Mouse (Mus musculus): ENCODE measurements around the gene Agpat1.

Gene Agpat1

GRCm38 (mm10) chr17:34606186-34607039, 2.4 kb downstream of the Agpat1 start:
- DNase-seq: peak in 1 of 2 experiments; percentile 56

DNA sequence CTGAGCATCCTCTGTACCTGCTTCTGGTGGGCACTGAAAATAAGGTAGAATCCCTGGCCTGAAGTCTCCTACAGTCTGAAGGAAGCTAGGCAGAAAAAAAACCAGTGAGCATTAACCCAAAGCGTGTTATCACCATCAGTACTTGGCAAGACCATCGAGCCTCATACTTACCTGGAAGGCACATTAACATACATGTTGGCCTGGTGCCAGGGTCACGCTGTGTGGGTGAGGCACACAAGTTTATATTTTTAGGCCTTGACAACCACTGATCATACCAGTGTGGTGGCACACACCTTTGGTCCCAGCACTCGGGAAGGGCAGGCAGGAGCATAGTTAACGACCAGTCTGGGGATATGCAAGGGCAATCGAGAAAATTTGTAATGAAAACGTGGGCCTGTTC, 3.9 kb downstream of the Agpat1 start:
- DNase-seq: no peak

- DNase-seq: no peak
These were observed 7.0 kb downstream of the Agpat1 start for GRCm38 (mm10) chr17:34611050-34611449.

DNA sequence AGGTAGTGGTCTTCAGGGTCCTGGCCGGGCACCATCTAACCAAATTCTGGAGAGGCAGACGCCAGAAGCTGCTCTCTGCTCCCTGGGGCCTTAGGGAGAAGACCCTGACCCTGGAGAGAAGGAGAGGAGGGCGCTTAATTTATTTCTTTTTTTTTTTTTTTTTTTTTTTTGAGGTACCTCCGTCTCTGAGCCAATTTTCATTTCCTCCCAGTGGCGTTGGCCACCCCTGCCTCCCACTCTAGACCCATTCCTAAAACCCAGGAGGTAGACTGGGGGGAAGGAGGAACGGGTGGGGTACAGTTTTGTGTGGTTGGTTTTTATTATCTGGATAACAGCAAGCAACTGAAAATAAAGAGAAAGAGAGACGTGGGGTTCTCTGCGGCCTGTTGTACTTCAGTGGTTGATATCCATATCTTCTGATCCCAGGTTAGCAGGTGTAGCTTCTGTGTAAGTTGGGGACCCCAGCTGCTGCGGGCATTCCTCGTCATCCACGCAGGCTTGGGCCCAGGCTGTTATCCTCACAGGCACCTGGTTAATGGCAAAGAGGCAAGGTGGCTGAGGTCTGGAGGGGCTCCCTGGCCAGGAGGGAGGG, 9.1 kb downstream of the Agpat1 start:
- no peak for DNase-seq

DNA sequence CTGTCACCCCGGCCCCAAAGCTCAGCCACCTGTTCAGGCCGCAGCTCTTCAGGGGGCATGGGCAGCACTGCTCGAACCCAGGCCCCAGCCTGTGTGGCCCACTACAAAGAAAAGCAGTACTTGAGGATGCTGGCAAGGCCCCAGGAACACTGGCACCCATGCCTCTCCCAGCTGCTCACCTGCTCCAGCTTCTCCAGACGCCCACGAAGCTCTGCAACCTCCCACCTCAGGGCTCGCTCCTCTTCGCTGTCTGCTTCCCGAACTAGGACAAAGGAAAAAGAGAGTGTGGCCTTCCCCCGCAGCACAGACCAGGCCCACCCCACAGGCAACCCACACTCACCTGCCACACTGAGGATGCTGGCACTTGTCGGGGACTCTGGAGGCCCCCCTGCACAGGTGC, 9.8 kb downstream of the Agpat1 start:
- DNase-seq: no peak

DNA sequence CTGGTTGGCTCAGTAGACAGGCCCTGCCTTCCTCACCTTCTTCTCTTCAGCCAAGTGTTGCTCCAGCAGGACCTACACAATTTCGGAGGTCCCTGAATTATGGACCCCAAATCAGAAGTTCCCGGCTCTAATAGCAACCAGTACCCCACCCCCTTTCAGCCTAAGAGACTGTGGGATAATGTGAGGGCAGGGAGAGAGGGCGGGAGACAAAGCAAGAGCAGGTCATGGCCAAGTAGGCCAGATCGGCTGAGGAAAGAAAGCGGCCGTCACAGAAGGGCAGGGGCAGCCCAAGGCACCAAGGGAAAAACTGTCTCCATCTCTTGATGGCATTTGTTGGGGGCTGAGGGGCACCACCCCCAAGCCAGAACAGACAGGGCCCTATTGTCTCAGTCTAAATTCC, 11.8 kb downstream of the Agpat1 start, which contains the start of gene Egfl8:
TSS of gene Egfl8 (minus strand) at position 101 of the 400 bp plus-strand sequence.
- no peak for DNase-seq

GRCm38 (mm10) chr17:34618999-34619398, 14.9 kb downstream of the Agpat1 start:
- DNase-seq: peak; percentile 57 to 73

GRCm38 (mm10) chr17:34621006-34621405, 16.9 kb downstream of the Agpat1 start:
- no peak for DNase-seq

- DNase-seq: no peak
These were observed 19.1 kb downstream of the Agpat1 start for GRCm38 (mm10) chr17:34623161-34623560.

- no peak for DNase-seq
These were observed 20.9 kb downstream of the Agpat1 start for GRCm38 (mm10) chr17:34624981-34625380.

DNA sequence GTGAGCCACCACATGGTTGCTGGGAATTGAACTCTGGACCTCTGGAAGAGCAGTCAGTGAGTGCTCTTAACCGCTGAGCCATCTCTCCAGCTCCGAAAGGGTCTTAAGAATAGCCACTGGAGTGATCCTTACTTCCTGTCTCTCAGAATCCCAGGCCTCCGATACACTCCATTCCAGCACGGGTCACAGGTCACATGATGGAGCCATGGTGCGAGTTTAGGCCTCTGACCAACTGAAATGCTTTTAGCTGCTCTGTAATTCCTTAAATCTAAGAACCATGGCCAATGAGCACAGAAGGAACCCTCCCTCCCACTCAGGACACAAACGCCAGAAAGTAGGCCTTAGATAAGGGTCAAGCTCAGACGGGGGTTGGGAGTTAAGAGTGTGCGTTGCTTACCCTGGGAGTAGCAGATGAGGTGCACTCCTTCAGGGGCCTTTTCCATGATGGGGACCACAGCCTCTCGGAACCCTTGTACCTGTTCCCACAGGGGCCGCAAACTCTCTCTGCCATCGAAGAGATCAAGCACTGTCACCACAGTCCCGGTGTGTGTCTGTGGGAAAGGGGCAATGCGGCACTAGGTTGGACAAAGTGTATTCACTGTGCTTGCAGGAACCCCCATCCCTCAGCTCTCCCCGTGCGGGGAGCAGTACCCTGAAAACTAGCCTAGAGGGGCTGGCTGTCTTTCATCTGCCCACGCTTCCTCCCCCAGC, 22.2 kb downstream of the Agpat1 start:
- peak in 1 of 2 experiments; percentile 46 for DNase-seq

DNA sequence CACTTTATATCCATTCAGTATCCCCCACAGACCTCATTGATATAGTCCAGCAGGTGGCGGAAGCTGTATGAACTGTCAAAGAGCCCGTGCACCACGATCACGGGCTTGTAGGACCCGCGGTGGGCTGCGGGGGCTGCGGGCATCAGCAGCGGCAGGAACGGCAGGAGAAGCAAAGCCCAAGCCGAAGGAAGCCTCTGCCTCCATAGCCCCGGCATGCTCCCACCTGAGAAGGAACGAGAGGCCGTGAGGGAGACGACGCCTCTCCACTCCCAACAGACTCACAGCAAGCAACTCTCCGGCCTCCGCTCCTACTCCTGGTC, 22.7 kb downstream of the Agpat1 start:
- DNase-seq: peak in 1 of 2 experiments; percentile 54

- peak; percentile 65 to 77 for DNase-seq
These were observed 23.3 kb downstream of the Agpat1 start for GRCm38 (mm10) chr17:34627093-34627942.

DNA sequence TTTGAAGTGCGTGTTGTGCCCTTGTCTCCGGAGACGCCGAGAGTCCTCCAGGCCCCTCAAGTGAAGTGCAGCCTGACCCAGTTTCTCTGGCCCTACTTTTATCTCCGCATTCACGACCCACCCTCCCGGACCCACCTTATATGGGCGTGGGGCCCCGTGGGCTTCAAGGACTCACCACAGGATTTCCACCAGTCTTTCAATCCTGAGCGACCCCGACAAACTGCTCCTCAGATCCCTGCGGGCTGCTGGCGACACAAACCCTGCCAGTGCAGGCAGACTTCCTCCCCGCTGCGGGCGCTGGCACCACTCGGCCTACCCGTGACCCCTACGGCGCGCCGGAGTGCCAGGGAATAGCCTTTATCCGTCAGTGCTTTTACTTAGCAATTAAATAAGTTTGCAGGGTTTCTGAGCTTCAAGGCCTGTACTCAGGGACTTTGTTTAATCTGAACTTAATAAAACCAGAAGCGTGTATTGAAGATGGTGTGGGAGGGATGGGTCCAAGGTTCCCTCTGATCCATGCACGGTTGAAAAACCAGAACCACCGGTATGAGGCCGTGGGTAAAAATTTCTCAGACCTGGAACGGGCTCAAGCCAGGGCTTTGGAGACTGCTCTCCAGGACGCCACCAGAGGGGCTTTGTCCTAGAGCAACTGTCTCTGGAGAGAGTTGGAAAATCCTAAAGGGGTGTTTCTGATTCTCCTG, 24.0 kb downstream of the Agpat1 start, which contains the start of gene Ppt2:
TSS of gene Ppt2 (minus strand) at position 568 of the 701 bp plus-strand sequence.
- DNase-seq: peak; percentile 59 to 66

DNA sequence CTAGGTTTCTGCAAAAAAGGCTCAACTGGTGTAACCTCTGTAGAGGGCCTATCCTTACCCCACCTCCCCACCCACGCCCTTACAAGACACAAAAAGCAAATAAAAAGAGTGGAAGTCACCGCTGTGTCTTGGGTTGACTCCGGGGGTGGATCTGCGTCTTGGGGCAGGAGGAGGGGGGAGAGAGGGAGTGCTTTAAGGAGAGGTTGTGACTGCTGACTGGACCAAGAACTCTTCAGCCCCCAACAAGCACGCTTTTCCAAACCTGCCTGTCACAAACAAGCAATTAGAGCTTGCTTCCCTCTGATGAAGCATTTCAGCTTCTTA, 24.5 kb downstream of the Agpat1 start:
- peak in 1 of 2 experiments; percentile 55 for DNase-seq

DNA sequence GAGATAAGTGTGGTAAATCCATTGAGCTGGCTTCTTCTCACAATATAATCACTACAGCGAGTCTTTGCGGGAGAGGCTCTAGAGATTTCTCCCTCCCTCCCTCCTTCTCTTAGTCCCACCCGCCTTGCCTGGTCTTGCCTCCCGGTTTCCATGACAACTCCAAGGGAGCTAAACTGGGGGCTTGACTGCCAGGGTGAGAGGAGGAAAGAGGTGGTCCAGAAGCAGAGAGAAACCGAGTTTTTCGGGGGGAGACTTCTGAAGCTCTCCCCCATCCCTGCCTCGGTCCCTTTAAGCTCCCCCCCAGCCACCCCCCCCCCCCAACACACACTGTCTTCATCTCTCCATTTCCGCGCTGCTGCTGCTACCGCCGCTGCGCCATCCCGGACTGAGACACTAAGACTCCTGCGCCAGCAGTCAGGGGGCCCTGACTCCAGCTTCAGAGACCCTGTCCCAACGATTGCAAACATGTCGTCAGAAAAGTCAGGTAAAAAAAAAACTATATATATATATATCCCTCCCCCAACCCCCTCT, 25.2 kb downstream of the Agpat1 start, which contains the start of gene Prrt1:
TSS of gene Prrt1 (plus strand) at position 313 of the 531 bp plus-strand sequence.
- peak in 1 of 2 experiments; percentile 48 for DNase-seq

DNA sequence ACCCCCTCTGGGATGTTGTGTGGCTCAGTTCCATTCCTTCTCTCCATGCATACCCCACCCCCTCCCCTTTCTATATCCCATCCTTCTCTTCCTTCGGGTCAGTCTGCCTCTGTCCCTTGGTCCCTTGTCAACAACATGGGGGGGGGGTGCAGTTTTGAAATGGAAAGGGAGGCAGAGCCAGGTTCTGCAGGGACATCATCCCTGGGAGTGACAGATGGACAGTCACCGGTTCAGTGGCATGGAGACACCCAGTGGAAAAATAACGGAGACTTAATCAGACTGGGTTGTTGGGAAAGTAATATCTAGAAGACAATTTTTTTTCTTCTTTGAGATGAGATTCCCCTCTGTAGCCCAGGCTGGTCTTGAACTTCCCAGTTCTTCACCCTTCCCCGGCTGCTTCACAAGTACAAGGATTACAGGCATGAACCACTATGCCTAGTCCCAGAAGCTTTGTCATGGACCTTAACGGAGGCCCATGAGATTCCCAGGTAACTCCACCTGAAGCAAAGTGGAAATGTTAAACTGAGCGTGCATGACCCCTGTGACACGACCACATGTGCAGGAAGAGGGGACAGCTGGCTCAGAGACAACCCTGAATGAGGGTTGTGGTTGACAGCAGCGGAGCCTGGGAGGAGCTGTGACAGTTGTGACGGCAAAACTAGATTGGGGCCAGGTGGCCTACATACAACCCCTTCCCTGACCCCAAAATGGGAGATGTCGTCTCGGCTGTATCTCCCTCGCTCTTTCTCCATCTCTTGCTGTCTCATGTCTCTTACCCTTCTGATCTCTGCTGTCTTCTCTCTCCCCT, 25.9 kb downstream of the Agpat1 start:
- peak; percentile 81 to 88 for DNase-seq

DNA sequence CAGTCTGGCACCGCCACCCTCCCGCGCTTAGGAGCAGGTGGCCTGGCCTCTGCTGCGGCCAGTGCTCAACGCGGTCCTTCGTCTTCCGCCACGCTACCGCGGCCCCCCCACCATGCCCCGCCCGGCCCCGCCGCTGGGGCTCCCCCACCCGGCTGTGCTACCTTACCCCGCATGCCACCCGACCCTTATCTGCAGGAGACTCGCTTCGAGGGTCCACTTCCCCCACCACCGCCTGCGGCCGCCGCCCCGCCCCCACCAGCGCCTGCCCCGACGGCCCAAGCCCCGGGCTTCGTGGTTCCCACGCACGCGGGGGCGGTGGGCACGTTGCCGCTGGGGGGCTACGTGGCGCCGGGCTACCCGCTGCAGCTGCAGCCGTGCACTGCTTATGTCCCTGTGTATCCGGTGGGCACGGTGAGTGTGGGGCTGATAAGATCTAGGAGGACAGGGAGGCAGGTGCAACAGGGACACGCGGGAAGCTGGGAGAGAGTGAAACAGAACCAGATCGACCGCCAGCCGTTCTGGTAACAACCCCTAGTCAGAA, 26.8 kb downstream of the Agpat1 start:
- peak; percentile 65 to 73 for DNase-seq

GRCm38 (mm10) chr17:34631647-34632046, 27.6 kb downstream of the Agpat1 start:
- DNase-seq: no peak

- peak; percentile 84 to 90 for DNase-seq
These were observed 28.2 kb downstream of the Agpat1 start for GRCm38 (mm10) chr17:34632261-34632691.

Data from thymus, adult 18-20 months (tissue).